In genomic region chr17:57182871-57183270, GRCm38 (mm10) we compare ENCODE assay signal across 32 mouse cellular contexts. TPM values are rescaled to one million over a fixed set of nuclear protein-coding genes. Genes with fewer than 3 reads are reported as not detected.
DNase-seq lines count a peak whose midpoint lies in the region; ATAC-seq and TF ChIP-seq lines count a peak whose summit lies in the region.
"Had no signal": no experiment of that assay in that cellular context is flagged by ENCODE, and none has a peak within 500 bp of the region (broad histone marks: within the 10 kb centered on the region; RNA-seq: fewer than 3 reads in every experiment).

No protein-coding gene starts in this region.

- no peak overlapping the region for H3K4me2 ChIP-seq in forebrain, postnatal 0 days (ENCODE audit: low read depth)
- H3K4me2 ChIP-seq: embryonic facial prominence, embryonic 12.5 days; embryonic facial prominence, embryonic 15.5 days; forebrain, embryonic 12.5 days; forebrain, embryonic 15.5 days; heart, embryonic 12.5 days; heart, embryonic 15.5 days; hindbrain, embryonic 14.5 days had no signal

- no peaks in the 10 kb centered on the region for H3K27me3 ChIP-seq in forebrain, postnatal 0 days (ENCODE audit: insufficient read depth, low read length)
- H3K27me3 ChIP-seq: CH12.LX; embryonic facial prominence, embryonic 12.5 days; embryonic facial prominence, embryonic 15.5 days; forebrain, embryonic 12.5 days; forebrain, embryonic 15.5 days; heart, embryonic 12.5 days; heart, embryonic 15.5 days had no signal

- DNase-seq in CD4-positive helper T cell, adult 2 months (ENCODE audit: low read depth, low spot score), result peak; percentile 46
- no peak for DNase-seq in forebrain, postnatal 0 days
- no peak for DNase-seq in left cerebral cortex, postnatal 36 days (ENCODE audit: low spot score in 2 of 2)
- no peak for DNase-seq in kidney, postnatal 36 days
- DNase-seq: adrenal gland, adult 2 months; adrenal gland, postnatal 14 days; cerebellum, adult 11 months; cerebellum, adult 2 months; cerebellum, adult 9-11 months; cerebellum, postnatal 36 days; gastrocnemius, postnatal 10 days; gastrocnemius, postnatal 36 days; heart, adult 18-20 months; heart, postnatal 14 days; heart, postnatal 4 days had no signal

- H3K4me1 ChIP-seq in forebrain, postnatal 0 days (ENCODE audit: insufficient read depth), result no peaks in the 10 kb centered on the region
- H3K4me1 ChIP-seq: embryonic facial prominence, embryonic 12.5 days; embryonic facial prominence, embryonic 15.5 days; forebrain, embryonic 12.5 days; forebrain, embryonic 15.5 days; heart, embryonic 12.5 days; heart, embryonic 15.5 days had no signal

- no peak for TF ChIP-seq CTCF in forebrain, postnatal 0 days (IDR thresholded peaks at IDR 0.05; ENCODE audit: low read depth)

- no peaks in the 10 kb centered on the region for H3K9me3 ChIP-seq in forebrain, postnatal 0 days (ENCODE audit: low read length)
- H3K9me3 ChIP-seq: embryonic facial prominence, embryonic 12.5 days; embryonic facial prominence, embryonic 15.5 days; forebrain, embryonic 12.5 days; forebrain, embryonic 15.5 days; heart, embryonic 12.5 days; heart, embryonic 15.5 days had no signal

- peak; percentile 26; the same call in 1 of the 2 replicates for ATAC-seq in common myeloid progenitor, adult 5-6 weeks (replicated peaks; ENCODE audit: low read depth, poor library complexity, severe bottlenecking)
- ATAC-seq in megakaryocyte progenitor cell, adult 5-6 weeks (replicated peaks; ENCODE audit: poor library complexity), result peak; percentile 33; the same call in 1 of the 2 replicates
- no peak for ATAC-seq in forebrain, postnatal 0 days
- ATAC-seq: forebrain, embryonic 15.5 days; hindbrain, postnatal 0 days; inflammation-experienced regulatory T-cells, adult 6 months; intestine, embryonic 16.5 days; Patski had no signal

- no peak overlapping the region for H3K4me3 ChIP-seq in forebrain, postnatal 0 days (ENCODE audit: low read depth, low read length)
- H3K4me3 ChIP-seq: embryonic facial prominence, embryonic 12.5 days; embryonic facial prominence, embryonic 15.5 days; forebrain, embryonic 12.5 days; forebrain, embryonic 15.5 days; heart, embryonic 12.5 days; heart, embryonic 15.5 days had no signal

- H3K27ac ChIP-seq in forebrain, postnatal 0 days (ENCODE audit: low read depth, low read length), result no peak overlapping the region
- H3K27ac ChIP-seq: embryonic facial prominence, embryonic 12.5 days; embryonic facial prominence, embryonic 15.5 days; forebrain, embryonic 12.5 days; forebrain, embryonic 15.5 days; heart, embryonic 15.5 days; hindbrain, embryonic 14.5 days; hindbrain, postnatal 0 days had no signal

- H3K36me3 ChIP-seq in forebrain, postnatal 0 days (ENCODE audit: insufficient read depth), result no peaks in the 10 kb centered on the region
- H3K36me3 ChIP-seq: embryonic facial prominence, embryonic 12.5 days; embryonic facial prominence, embryonic 15.5 days; forebrain, embryonic 12.5 days; forebrain, embryonic 15.5 days; G1E; heart, embryonic 12.5 days; heart, embryonic 15.5 days had no signal

- 75% methylated on average over 3 of the region's 3 CpGs for WGBS in forebrain, postnatal 0 days

- intact Hi-C loops in left cerebral cortex, postnatal 36 days (cut with DNase I), result no loop called here

- no peak overlapping the region for H3K9ac ChIP-seq in forebrain, postnatal 0 days
- H3K9ac ChIP-seq: embryonic facial prominence, embryonic 12.5 days; embryonic facial prominence, embryonic 15.5 days; forebrain, embryonic 12.5 days; forebrain, embryonic 15.5 days; heart, embryonic 12.5 days; heart, embryonic 15.5 days; hindbrain, embryonic 14.5 days had no signal

RNA-seq across cellular contexts. Expression of gene Tnfsf14, which starts 11.1 kb away (rescaled TPM):
- 7.2 and 9.0 TPM in 2 replicates for total RNA-seq in common myeloid progenitor, adult 5-6 weeks (2017)
- total RNA-seq in megakaryocyte progenitor cell, adult 5-6 weeks (2015), result 2.1 and 3.5 TPM in 2 replicates
- 6.2 and 6.8 TPM in 2 replicates for total RNA-seq in megakaryocyte progenitor cell, adult 5-6 weeks (2017)
- not detected in 2 replicates for total RNA-seq in forebrain, postnatal 0 days (2014; rRNA removed)
- polyA plus RNA-seq in forebrain, postnatal 0 days (2015; fragmentation: Nextera tagmentation; extraction: Ambion mirVana), result not detected in 2 replicates
- not detected for total RNA-seq in left cerebral cortex, postnatal 36 days (2021)
- total RNA-seq: gastrocnemius, adult 18-20 months; heart, postnatal 4 days; hindbrain, postnatal 0 days had no signal
- polyA plus RNA-seq: cerebellum, adult 2 months; forebrain, embryonic 15.5 days; heart, embryonic 15.5 days; hindbrain, postnatal 0 days; Patski had no signal

RNA-seq across cellular contexts. Expression of gene Cd70, which starts 33.3 kb away (rescaled TPM):
- total RNA-seq in common myeloid progenitor, adult 5-6 weeks (2017), result not detected in 2 replicates
- total RNA-seq in megakaryocyte progenitor cell, adult 5-6 weeks (2015), result not detected in 2 replicates
- not detected in 2 replicates for total RNA-seq in megakaryocyte progenitor cell, adult 5-6 weeks (2017)
- total RNA-seq in forebrain, postnatal 0 days (2014; rRNA removed), result 1.3 TPM in 1 of 2 replicates, not detected in the other
- 0.47 and 0.69 TPM in 2 replicates for polyA plus RNA-seq in forebrain, postnatal 0 days (2015; fragmentation: Nextera tagmentation; extraction: Ambion mirVana)
- total RNA-seq in left cerebral cortex, postnatal 36 days (2021), result under 1 TPM in 1 of 2 experiments, not detected in 1; 0.52 TPM
- total RNA-seq: adrenal gland, adult 2 months; adrenal gland, postnatal 14 days; adrenal gland, postnatal 4 days; G1E; gastrocnemius, adult 18-20 months; gastrocnemius, postnatal 10 days; gastrocnemius, postnatal 36 days; heart, adult 18-20 months; heart, postnatal 14 days; heart, postnatal 4 days had no signal
- polyA plus RNA-seq: adrenal gland, adult 2 months; embryonic facial prominence, embryonic 15.5 days; forebrain, embryonic 12.5 days; G1E; heart, embryonic 12.5 days; heart, embryonic 15.5 days; intestine, embryonic 16.5 days; Patski had no signal

RNA-seq across cellular contexts. Expression of gene C3, which starts 45.1 kb away (rescaled TPM):
- 8.4 and 19.3 TPM in 2 replicates for total RNA-seq in common myeloid progenitor, adult 5-6 weeks (2017)
- total RNA-seq in megakaryocyte progenitor cell, adult 5-6 weeks (2015), result 164 and 202 TPM in 2 replicates
- 211 and 263 TPM in 2 replicates for total RNA-seq in megakaryocyte progenitor cell, adult 5-6 weeks (2017)
- total RNA-seq in forebrain, postnatal 0 days (2014; rRNA removed), result 1.3 and 1.4 TPM in 2 replicates
- 0.77 and 1.2 TPM in 2 replicates for polyA plus RNA-seq in forebrain, postnatal 0 days (2015; fragmentation: Nextera tagmentation; extraction: Ambion mirVana)
- total RNA-seq in left cerebral cortex, postnatal 36 days (2021), result under 1 TPM; 0.59 to 0.74 TPM
